Mouse (Mus musculus) stomach, postnatal 0 days (tissue): ENCODE measurements around the gene Asna1. TPM values are rescaled to one million over a fixed set of nuclear protein-coding genes. Genes with fewer than 3 reads are reported as not detected.

Experiments
- ATAC-seq: fragments of 200-750 bp; cut with Nextera tagmentation; 2 replicates; pipeline ENCODE4 v1.8.0; 2017; ENCODE audit not compliant: low FRiP score, low TSS enrichment
- DNase-seq: peaks from one replicate; pipeline ENCODE4 v3.0.0-alpha.2; 2016; ENCODE audit warnings: low spot score
- H3K27ac ChIP-seq: fragments of 300-500 bp; sonication (generic); replicated peaks from 2 replicates; pipeline ENCODE4 v1.5.1; 2014; ENCODE audit warnings: mild to moderate bottlenecking, control low read depth
- H3K27me3 ChIP-seq: fragments of 300-500 bp; sonication (generic); 2 replicates; pipeline ENCODE4 v1.6.1; 2014; ENCODE audit warnings: low read length; ENCODE audit not compliant: control insufficient read depth, insufficient read depth
- H3K36me3 ChIP-seq: fragments of 300-500 bp; sonication (generic); 2 replicates; pipeline ENCODE4 v1.6.1; 2014; ENCODE audit warnings: low read length, mixed read lengths; ENCODE audit not compliant: control insufficient read depth, insufficient read depth
- H3K4me1 ChIP-seq: fragments of 300-500 bp; sonication (generic); replicated peaks from 2 replicates; pipeline ENCODE4 v1.6.1; 2014; ENCODE audit warnings: antibody characterized with exemption; ENCODE audit not compliant: control insufficient read depth, insufficient read depth
- H3K4me2 ChIP-seq: fragments of 300-500 bp; sonication (generic); replicated peaks from 2 replicates; pipeline ENCODE4 v1.6.1; 2014; ENCODE audit warnings: low read depth, mild to moderate bottlenecking, control low read depth, moderate library complexity
- H3K4me3 ChIP-seq: fragments of 300-500 bp; sonication (generic); 2 replicates; pipeline ENCODE4 v1.5.1; 2014; ENCODE audit warnings: low read depth, low read length, control low read depth
- H3K9ac ChIP-seq: fragments of 300-500 bp; sonication (generic); 2 replicates; pipeline ENCODE4 v1.6.1; 2014; ENCODE audit warnings: mild to moderate bottlenecking, low read length, control low read depth, mixed read lengths
- H3K9me3 ChIP-seq: fragments of 300-500 bp; sonication (generic); 2 replicates; pipeline ENCODE4 v1.6.1; 2016; ENCODE audit warnings: low read length; ENCODE audit not compliant: control insufficient read depth
- CTCF ChIP-seq: IDR thresholded peaks from 2 replicates; pipeline ENCODE4 v1.5.1; 2016; ENCODE audit warnings: antibody characterized with exemption, low read depth, mild to moderate bottlenecking, moderate library complexity
- EP300 ChIP-seq: optimal IDR thresholded peaks from 2 replicates; pipeline ENCODE3; 2016; ENCODE audit warnings: antibody characterized with exemption
- WGBS: fragments of 180-500 bp; shearing (Covaris S2); extraction: QIAGEN DNeasy Blood & Tissue Kit; methylation state at CpG from one replicate; pipeline ENCODE4 v1.1.7; 2014; 5-methylcytosine and 5-hydroxymethylcytosine counted together
- polyA plus RNA-seq: library from polyadenylated mRNA; unstranded; fragments of >200 nt; fragmentation: Nextera tagmentation; extraction: Ambion mirVana; gene quantifications from 2 replicates; pipeline ENCODE4 v1.2.1, GENCODE M21; 2015

The Asna1 gene
- polyA plus RNA-seq, 1 experiment from 2014 or later, result 68.0 TPM

DNA sequence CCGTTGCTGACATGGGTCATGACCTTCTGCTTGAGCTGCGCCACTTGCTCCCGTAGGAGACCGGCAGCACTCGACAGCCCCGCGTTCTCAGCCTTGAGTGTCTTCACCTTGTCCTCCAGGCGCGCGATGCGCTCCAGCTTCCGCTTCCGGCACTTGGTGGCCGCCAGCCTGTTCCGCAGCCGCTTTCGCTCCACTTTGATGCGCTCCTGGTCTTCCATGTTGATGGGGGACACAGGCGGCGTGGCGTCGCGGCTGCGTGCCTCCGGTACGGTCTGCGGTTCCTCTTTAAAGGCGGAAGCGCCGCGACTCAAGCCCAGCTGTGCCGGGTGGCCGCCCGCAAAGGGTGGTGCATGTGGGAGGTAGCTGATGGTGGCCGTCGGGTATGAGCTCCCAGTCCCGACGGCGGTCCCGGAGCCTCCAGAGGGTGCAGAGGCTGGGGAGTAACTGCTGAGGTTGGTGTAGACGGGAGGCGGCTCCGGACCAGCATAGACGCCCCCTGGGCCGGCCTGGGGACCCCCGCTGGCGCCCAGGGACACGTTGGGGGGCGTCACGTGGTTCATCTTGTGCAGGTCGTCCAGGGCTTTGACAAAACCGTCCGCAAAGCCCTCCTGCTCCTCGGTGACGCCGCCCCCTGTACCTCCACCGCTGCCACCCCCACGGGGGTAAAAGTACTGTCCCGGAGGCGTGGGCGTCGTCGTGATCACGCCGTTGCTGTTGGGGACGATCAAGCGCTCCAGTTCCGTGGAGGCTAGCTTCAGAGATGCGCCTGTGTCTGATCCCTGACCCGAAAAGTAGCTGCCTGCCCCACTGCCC is 47.4 kb downstream of the Asna1 start:
- peaks cover 29% of the 10 kb centered on the region for H3K4me1 ChIP-seq
- H3K4me2 ChIP-seq, result peak overlapping the region; percentile 96
- peak overlapping the region; percentile 80 for H3K4me3 ChIP-seq
- no peaks in the 10 kb centered on the region; the same call in 1 of the 2 replicates for H3K36me3 ChIP-seq
- WGBS, result under 1% methylated on average over 65 of the region's 70 CpGs
- no peaks in the 10 kb centered on the region for H3K9me3 ChIP-seq
- H3K27ac ChIP-seq, result peak overlapping the region; percentile 98
- H3K27me3 ChIP-seq, result no peaks in the 10 kb centered on the region
- peak overlapping the region; percentile 94 for H3K9ac ChIP-seq
- peak; percentile 73 for DNase-seq
- TF ChIP-seq CTCF, result no peak
- TF ChIP-seq EP300, result no peak
- ATAC-seq, result no peak

DNA sequence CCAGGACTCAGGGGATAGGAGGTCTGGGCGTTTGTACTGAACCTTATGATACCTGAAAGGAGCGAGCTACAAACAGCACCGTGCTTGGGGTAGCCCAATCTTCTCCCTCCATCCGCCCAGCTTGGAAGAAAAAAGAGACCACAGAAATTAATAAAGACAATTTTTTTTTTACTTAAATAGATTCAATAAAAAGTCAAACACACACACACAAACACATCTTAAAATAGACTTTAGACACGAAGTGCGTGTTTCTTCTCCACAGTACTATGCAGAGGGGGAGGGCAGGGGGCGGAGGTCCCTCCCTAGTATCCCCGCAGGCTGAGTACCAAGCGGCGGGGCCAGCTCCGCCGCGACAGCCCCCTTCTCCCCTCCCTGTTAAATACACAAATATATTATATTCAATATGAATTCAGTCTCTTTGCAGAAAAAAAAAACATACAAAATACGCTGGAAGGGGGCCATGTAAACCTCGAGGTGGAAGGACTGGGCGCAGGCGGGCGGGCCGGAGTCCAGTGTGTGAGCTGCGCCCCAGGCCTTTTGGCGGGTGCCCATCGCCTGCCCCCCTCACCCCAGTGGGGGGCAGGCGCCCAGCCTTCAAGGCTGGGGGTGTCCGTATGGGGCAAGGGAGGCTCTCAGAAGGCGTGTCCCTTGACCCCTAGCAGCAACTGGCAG is 48.2 kb downstream of the Asna1 start:
- peak overlapping the region; percentile 80 for H3K4me3 ChIP-seq
- H3K9ac ChIP-seq, result peak overlapping the region; percentile 94
- peak overlapping the region; percentile 96 for H3K4me2 ChIP-seq
- H3K4me1 ChIP-seq, result peaks cover 22% of the 10 kb centered on the region
- no peaks in the 10 kb centered on the region for H3K9me3 ChIP-seq
- DNase-seq, result no peak
- TF ChIP-seq EP300 (peak; percentile 47), CTCF (no peak)
- no peaks in the 10 kb centered on the region; the same call in 1 of the 2 replicates for H3K36me3 ChIP-seq
- no peak for ATAC-seq
- peak overlapping the region; percentile 98 for H3K27ac ChIP-seq
- no peaks in the 10 kb centered on the region for H3K27me3 ChIP-seq
- under 1% methylated on average over 23 of the region's 25 CpGs for WGBS

DNA sequence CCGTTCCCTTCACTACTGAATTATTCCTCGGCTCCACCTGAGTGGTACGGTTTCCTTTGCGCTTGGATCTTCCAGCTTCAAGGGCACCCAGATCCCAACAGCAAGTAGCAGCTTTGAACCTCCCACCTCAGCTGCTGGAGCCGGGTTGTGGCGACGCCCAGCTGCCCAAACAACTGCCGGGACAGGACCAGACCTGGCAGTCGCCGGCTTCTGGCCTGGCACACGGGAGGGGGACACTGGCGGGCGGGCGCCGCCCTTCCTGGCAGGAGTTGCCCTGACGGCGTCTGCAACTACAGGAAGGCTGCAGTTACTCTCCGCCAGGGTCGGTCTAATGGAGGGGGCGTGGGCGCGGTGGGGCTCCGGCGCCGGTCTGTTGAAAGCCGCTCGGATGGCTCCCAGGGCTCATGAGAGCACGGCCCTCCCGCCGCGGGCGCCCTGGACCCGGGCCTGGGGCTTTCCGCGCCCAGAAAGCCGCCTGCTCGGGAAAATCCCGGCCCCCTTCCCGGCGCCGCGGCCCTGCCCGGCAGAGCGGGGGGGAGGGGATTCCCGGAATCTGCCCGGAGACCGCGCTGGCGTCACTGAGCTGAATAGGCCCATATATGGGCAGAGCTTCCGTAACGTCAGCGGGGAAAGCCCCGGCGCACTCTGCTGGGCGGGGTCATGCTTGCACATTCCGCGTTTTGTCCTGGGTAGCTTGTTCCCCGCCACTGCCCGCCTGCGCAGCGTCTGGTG is 48.9 kb downstream of the Asna1 start:
- no peaks in the 10 kb centered on the region; the same call in 1 of the 2 replicates for H3K36me3 ChIP-seq
- ATAC-seq (peak; percentile 72), DNase-seq (peak; percentile 96)
- no peaks in the 10 kb centered on the region for H3K27me3 ChIP-seq
- no peaks in the 10 kb centered on the region for H3K9me3 ChIP-seq
- H3K4me2 ChIP-seq, result peak overlapping the region; percentile 96
- peak overlapping the region; percentile 94 for H3K9ac ChIP-seq
- peak overlapping the region; percentile 98 for H3K27ac ChIP-seq
- H3K4me3 ChIP-seq, result peak overlapping the region; percentile 80
- peak; percentile 73 for TF ChIP-seq EP300
- no peak; the same call in 1 of the 2 replicates for TF ChIP-seq CTCF
- under 1% methylated on average over 58 of the region's 61 CpGs for WGBS
- H3K4me1 ChIP-seq, result peaks cover 17% of the 10 kb centered on the region; the same call in 1 of the 2 replicates

DNA sequence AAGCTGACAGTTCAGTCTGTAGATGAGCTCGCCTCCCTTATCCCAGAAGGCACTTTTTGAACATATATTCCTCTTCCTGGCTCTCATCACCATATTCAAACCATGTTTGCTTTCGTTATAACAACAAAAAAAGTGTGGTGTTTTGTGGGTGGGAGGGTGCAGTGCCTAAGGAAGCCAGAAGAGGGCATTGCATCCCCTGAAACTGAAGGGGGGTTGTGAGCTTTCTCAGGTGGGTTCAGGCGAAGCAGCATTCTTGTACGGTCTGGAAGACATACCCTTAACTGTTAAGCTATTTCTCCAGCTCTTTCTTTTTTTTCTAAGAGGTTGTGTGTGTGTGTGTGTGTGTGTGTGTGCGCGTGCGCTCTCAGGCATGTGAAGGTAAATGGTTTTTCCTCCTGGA is 49.6 kb downstream of the Asna1 start:
- H3K4me3 ChIP-seq, result 0 out of 2 replicates have a peak overlapping the region, but pooled peaks have one; percentile 80
- TF ChIP-seq EP300, result no peak
- peak; percentile 94 for TF ChIP-seq CTCF
- H3K9me3 ChIP-seq, result no peaks in the 10 kb centered on the region
- H3K27ac ChIP-seq, result peak overlapping the region; percentile 98
- no peak for ATAC-seq
- no peak overlapping the region; the same call in 1 of the 2 replicates for H3K9ac ChIP-seq
- DNase-seq, result peak; percentile 79
- H3K27me3 ChIP-seq, result no peaks in the 10 kb centered on the region
- peak overlapping the region; percentile 96 for H3K4me2 ChIP-seq
- H3K4me1 ChIP-seq, result peaks cover 17% of the 10 kb centered on the region
- 19% methylated on average over 7 of the region's 7 CpGs for WGBS
- no peaks in the 10 kb centered on the region; the same call in 1 of the 2 replicates for H3K36me3 ChIP-seq

DNA sequence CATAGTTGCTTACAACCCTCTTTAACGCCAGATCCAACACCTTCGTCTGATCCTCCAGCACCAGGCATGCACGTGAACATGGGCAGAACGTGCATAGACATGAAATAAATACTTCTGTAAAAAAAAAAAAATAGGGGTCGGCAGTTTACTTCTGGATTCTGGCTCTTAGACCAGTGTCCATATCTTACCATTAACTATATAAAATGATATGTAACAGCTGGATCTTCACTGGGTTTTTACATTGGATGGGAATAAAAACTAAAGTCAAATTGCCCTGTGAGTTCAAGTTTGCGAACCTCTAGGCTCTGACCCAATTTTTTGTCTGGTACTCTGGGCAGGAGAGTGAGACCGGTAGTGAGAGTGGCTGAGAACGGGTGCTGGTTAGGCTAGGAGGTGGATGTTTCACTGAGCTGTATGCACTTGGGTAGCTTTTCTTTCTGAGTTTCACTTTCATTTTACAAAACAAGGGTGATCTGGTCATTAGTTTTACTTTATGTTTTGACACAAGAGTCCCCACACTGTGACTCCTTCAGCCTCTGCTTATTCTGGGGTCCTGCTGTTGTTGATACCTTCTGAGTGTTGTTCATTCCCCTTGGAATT is 50.4 kb downstream of the Asna1 start:
- 63% methylated on average over 8 of the region's 8 CpGs for WGBS
- DNase-seq (no peak), ATAC-seq (no peak)
- no peaks in the 10 kb centered on the region for H3K27me3 ChIP-seq
- H3K4me3 ChIP-seq, result no peak overlapping the region
- H3K9ac ChIP-seq, result no peak overlapping the region
- no peaks in the 10 kb centered on the region for H3K9me3 ChIP-seq
- peaks cover 14% of the 10 kb centered on the region; the same call in 1 of the 2 replicates for H3K4me1 ChIP-seq
- no peaks in the 10 kb centered on the region; the same call in 1 of the 2 replicates for H3K36me3 ChIP-seq
- no peak overlapping the region; the same call in 1 of the 2 replicates for H3K27ac ChIP-seq
- H3K4me2 ChIP-seq, result no peak overlapping the region
- no peak for TF ChIP-seq CTCF
- no peak for TF ChIP-seq EP300
